Mouse (Mus musculus): ENCODE results near the gene Rasgef1b. TPM values are rescaled to one million over a fixed set of nuclear protein-coding genes. Genes with fewer than 3 reads are reported as not detected.

Gene Rasgef1b
- polyA plus RNA-seq, 1 experiment: 8.6 TPM

DNA sequence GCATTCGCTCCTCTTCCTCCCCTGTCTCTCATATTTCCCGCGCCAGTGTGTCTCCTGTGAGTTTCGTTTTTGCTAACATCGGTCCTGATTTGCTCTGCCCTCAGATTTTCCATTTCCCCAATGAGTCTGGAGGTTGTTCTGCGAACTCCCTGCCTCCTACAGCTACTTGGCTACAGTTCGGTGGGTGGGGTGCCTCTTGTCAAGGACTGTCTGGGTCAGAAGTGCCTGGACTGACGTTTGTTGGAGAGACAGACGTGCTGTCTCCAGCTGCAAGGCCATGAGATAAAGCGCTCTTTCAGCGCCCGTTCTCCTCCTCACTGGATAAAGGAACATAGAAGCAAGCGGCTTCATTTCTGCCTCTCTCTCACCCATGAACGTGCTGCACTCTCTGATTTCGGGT lies 389.1 kb downstream of the Rasgef1b start:
- H3K4me1 ChIP-seq (ENCODE audit: control insufficient read depth, insufficient read depth, low read length): no peaks in the 10 kb centered on the region
- DNase-seq: peak; percentile 80
- no peaks in the 10 kb centered on the region for H3K36me3 ChIP-seq (ENCODE audit: control insufficient read depth, insufficient read depth, low read length)
- no peaks in the 10 kb centered on the region for H3K27me3 ChIP-seq (replicated peaks; ENCODE audit: control insufficient read depth, insufficient read depth, low read length)
- WGBS: 19% methylated on average over 15 of the region's 15 CpGs
- H3K27ac ChIP-seq (ENCODE audit: insufficient read depth, low read depth, low read length): peak overlapping the region; percentile 68
- H3K4me3 ChIP-seq (ENCODE audit: insufficient read depth, low read depth, low read length): peak overlapping the region; percentile 34
- TF ChIP-seq CTCF (conservative IDR thresholded peaks at IDR 0.05; ENCODE audit: insufficient read depth, insufficient read length, low read depth, low read length) (no peak), POLR2A (IDR thresholded peaks at IDR 0.05; ENCODE audit: low read depth, low read length) (no peak)

DNA sequence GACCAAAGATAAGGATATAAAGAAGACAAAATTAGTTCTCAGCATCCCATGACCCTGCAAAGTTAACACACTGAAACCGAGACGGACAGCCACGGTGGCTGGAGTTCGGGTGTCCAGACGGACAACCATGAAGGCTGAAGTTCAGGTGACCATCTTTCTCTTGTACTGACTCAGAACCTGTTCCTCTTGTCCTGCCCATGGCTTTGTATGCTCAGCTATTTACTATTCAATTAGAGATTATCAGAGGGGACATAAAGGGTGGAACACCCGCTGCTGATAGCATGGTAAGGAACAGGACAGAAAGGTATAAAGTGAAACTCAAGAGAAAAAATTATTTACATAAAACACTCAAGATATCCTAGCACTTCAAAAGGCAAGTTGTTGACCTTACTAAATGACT lies 390.0 kb downstream of the Rasgef1b start:
- DNase-seq: no peak
- 97% methylated on average over 6 of the region's 6 CpGs for WGBS
- TF ChIP-seq CTCF (conservative IDR thresholded peaks at IDR 0.05; ENCODE audit: insufficient read depth, insufficient read length, low read depth, low read length) (no peak), POLR2A (IDR thresholded peaks at IDR 0.05; ENCODE audit: low read depth, low read length) (no peak)
- H3K4me3 ChIP-seq (ENCODE audit: insufficient read depth, low read depth, low read length): no peak overlapping the region
- no peaks in the 10 kb centered on the region for H3K4me1 ChIP-seq (ENCODE audit: control insufficient read depth, insufficient read depth, low read length)
- H3K27me3 ChIP-seq (replicated peaks; ENCODE audit: control insufficient read depth, insufficient read depth, low read length): no peaks in the 10 kb centered on the region
- H3K36me3 ChIP-seq (ENCODE audit: control insufficient read depth, insufficient read depth, low read length): no peaks in the 10 kb centered on the region
- no peak overlapping the region for H3K27ac ChIP-seq (ENCODE audit: insufficient read depth, low read depth, low read length)

DNA sequence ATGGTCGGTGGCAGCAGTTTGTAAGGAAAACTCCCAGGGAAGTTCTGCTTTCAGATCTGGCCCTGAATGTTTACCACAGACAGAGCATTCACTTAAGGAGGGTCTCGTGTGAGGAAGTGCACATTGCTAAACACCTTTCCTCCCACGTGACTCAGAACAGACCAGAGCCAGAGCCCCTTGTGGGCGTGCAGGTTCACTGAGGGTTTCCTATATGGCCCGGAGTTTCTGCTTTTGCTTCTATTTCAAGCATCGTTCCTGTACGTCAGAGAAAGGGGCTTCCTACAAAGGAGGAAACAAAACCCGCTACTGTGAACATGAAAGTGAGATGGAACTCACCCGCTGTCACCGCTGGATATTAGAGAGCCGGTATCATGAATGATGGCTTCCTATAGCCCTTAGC lies 392.4 kb downstream of the Rasgef1b start:
- Histone ChIP-seq H3K4me1 (ENCODE audit: control insufficient read depth, insufficient read depth, low read length) (no peaks in the 10 kb centered on the region), H3K36me3 (ENCODE audit: control insufficient read depth, insufficient read depth, low read length) (no peaks in the 10 kb centered on the region), H3K27me3 (replicated peaks; ENCODE audit: control insufficient read depth, insufficient read depth, low read length) (no peaks in the 10 kb centered on the region), H3K4me3 (ENCODE audit: insufficient read depth, low read depth, low read length) (no peak overlapping the region), H3K27ac (ENCODE audit: insufficient read depth, low read depth, low read length) (no peak overlapping the region)
- 64% methylated on average over 11 of the region's 11 CpGs for WGBS
- TF ChIP-seq CTCF (conservative IDR thresholded peaks at IDR 0.05; ENCODE audit: insufficient read depth, insufficient read length, low read depth, low read length) (no peak), POLR2A (IDR thresholded peaks at IDR 0.05; ENCODE audit: low read depth, low read length) (no peak)
- peak; percentile 13 for DNase-seq

DNA sequence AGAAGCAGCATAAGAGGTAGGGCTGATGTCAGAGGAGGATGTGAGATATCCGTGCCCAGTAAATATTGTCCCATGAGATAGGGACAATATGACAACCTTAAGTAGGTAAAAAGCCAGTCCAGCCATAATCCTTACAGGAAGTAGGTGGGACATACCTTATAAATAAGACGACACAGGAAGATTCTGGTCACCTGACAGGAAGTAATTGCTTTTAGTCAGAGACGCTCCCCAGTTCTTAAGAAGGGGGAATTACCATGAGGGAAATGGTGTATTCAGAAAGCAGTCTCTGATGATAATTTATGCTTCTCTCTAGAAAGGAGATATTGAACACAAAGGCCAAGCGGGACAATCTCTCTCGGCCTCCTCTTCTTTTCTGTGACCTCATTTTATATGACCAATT lies 394.8 kb downstream of the Rasgef1b start:
- TF ChIP-seq POLR2A (IDR thresholded peaks at IDR 0.05; ENCODE audit: low read depth, low read length) (no peak), CTCF (conservative IDR thresholded peaks at IDR 0.05; ENCODE audit: insufficient read depth, insufficient read length, low read depth, low read length) (no peak)
- Histone ChIP-seq H3K27ac (ENCODE audit: insufficient read depth, low read depth, low read length) (no peak overlapping the region), H3K4me1 (ENCODE audit: control insufficient read depth, insufficient read depth, low read length) (peaks cover 1% of the 10 kb centered on the region; the same call in 1 of the 2 replicates), H3K4me3 (ENCODE audit: insufficient read depth, low read depth, low read length) (no peak overlapping the region), H3K27me3 (replicated peaks; ENCODE audit: control insufficient read depth, insufficient read depth, low read length) (no peaks in the 10 kb centered on the region), H3K36me3 (ENCODE audit: control insufficient read depth, insufficient read depth, low read length) (no peaks in the 10 kb centered on the region)
- DNase-seq: no peak
- WGBS: 71% methylated on average over 5 of the region's 5 CpGs

DNA sequence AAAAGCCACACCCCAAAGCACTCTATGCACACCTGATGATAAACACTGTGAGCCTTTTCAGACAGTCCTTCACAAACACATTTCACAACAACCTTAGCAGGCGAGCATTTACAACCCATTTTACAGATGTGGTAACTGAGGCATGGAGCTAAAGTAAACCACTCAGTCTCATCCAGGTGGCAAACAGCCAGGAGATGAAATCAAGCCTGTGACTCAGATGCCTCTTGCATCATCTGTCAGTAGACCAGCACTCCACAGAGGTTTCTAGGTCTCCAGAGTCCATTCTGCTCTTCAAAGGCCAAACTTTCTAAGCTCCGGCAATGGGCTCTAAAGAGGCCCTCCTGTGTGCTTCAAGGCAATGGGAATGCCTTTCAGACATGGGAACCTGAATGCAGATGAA lies 396.8 kb downstream of the Rasgef1b start:
- TF ChIP-seq CTCF (conservative IDR thresholded peaks at IDR 0.05; ENCODE audit: insufficient read depth, insufficient read length, low read depth, low read length) (no peak), POLR2A (IDR thresholded peaks at IDR 0.05; ENCODE audit: low read depth, low read length) (no peak)
- H3K4me3 ChIP-seq (ENCODE audit: insufficient read depth, low read depth, low read length): no peak overlapping the region
- no peak for DNase-seq
- 93% methylated on average over 2 of the region's 2 CpGs for WGBS
- H3K27ac ChIP-seq (ENCODE audit: insufficient read depth, low read depth, low read length): no peak overlapping the region
- peaks cover 3% of the 10 kb centered on the region; the same call in 1 of the 2 replicates for H3K4me1 ChIP-seq (ENCODE audit: control insufficient read depth, insufficient read depth, low read length)
- no peaks in the 10 kb centered on the region for H3K36me3 ChIP-seq (ENCODE audit: control insufficient read depth, insufficient read depth, low read length)
- no peaks in the 10 kb centered on the region for H3K27me3 ChIP-seq (replicated peaks; ENCODE audit: control insufficient read depth, insufficient read depth, low read length)

DNA sequence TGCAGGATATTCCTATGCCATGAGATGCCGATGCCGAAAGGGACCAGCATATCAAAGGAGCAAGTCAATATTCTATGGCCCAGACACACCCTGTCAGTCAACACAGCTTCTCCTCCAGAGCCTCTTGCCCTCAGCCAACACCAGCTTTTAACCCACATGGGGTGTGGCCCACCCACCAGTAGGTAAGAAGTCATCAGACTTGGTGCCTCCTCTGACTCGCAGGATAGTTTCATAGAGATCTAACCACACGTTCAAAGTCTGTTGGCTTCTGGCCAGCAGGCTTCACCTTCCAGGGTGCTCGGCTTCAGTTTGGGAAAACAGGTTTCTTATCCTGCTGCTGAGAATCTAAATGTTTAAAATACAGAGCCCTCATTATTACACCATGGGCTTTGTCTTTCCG lies 399.8 kb downstream of the Rasgef1b start:
- DNase-seq: peak; percentile 60
- Histone ChIP-seq H3K4me3 (ENCODE audit: insufficient read depth, low read depth, low read length) (no peak overlapping the region), H3K4me1 (ENCODE audit: control insufficient read depth, insufficient read depth, low read length) (peaks cover 10% of the 10 kb centered on the region; the same call in 1 of the 2 replicates), H3K27me3 (replicated peaks; ENCODE audit: control insufficient read depth, insufficient read depth, low read length) (no peaks in the 10 kb centered on the region), H3K27ac (ENCODE audit: insufficient read depth, low read depth, low read length) (no peak overlapping the region), H3K36me3 (ENCODE audit: control insufficient read depth, insufficient read depth, low read length) (no peaks in the 10 kb centered on the region)
- no peak for TF ChIP-seq POLR2A (IDR thresholded peaks at IDR 0.05; ENCODE audit: low read depth, low read length)
- no peak for TF ChIP-seq CTCF (conservative IDR thresholded peaks at IDR 0.05; ENCODE audit: insufficient read depth, insufficient read length, low read depth, low read length)
- WGBS: 63% methylated on average over 6 of the region's 6 CpGs

DNA sequence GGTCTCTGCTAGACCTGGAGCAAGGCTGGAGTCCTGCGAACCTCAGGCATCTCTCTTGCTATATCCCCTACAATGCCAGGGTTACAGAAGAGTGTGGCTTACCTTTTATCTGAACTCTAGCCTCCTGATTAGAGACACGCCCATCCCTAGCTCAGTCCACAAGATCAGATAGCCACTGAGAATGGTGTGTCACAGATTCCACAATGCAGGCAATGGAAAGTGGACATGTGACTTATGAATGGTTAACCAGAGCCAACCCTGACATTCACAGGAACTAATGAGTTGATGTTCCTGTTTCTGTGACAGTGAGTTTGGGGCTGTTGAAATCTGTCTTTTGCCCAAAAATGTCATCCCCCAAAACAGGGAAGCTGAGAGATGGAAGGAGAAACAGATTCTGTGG lies 401.8 kb downstream of the Rasgef1b start:
- 74% methylated on average over 2 of the region's 2 CpGs for WGBS
- Histone ChIP-seq H3K27ac (ENCODE audit: insufficient read depth, low read depth, low read length) (no peak overlapping the region), H3K4me1 (ENCODE audit: control insufficient read depth, insufficient read depth, low read length) (peaks cover 10% of the 10 kb centered on the region; the same call in 1 of the 2 replicates), H3K4me3 (ENCODE audit: insufficient read depth, low read depth, low read length) (no peak overlapping the region), H3K27me3 (replicated peaks; ENCODE audit: control insufficient read depth, insufficient read depth, low read length) (no peaks in the 10 kb centered on the region), H3K36me3 (ENCODE audit: control insufficient read depth, insufficient read depth, low read length) (no peaks in the 10 kb centered on the region)
- no peak for TF ChIP-seq CTCF (conservative IDR thresholded peaks at IDR 0.05; ENCODE audit: insufficient read depth, insufficient read length, low read depth, low read length)
- TF ChIP-seq POLR2A (IDR thresholded peaks at IDR 0.05; ENCODE audit: low read depth, low read length): no peak
- DNase-seq: peak; percentile 29
